Mouse (Mus musculus) lung, postnatal 10 days (tissue): ENCODE measurements around the gene Gna15.
A peak's percentile ranks its signal among the peaks of the same experiment; 100 is the strongest.

Experiments
- DNase-seq: peaks from one replicate; pipeline ENCODE4 v3.0.0; 2021

Gene Gna15

DNA sequence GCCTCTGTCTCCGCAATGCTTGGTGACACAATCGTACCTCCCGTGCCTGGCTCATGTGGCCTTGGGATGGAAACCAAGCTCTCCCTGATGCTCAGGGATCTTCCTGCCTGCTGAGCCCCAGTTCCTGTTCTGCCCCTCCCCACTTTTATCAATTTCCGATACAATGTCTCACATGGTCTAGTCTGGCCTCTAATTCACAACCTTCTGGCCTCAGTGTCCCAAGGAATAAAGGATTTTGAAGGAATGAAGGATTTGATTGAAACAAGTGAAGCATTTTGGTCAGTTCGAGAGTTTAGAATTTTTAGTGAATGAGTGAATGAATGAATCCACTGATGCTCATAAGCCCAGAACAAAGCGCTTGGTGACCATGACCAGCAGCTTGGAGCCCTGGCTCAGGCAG, 883 bp downstream of the Gna15 start:
- DNase-seq = no peak

DNA sequence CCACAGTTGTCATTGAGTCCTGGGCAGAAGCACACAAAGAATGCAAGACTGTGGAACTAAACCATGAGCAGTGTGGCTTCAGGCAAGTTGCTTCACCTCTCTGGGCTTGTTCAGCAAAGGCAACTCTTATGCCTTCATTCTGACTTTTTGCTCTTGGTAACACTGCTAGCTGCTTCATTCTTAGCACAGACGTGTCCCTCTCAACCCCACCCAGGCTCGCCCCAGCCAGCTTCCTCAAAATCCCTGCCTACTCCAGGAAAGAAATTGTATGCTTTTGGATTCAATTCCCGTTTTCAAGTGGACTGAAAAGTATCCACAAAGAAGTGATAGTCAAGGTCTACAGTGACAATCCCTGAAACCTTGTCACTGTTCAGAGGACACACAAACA, 4.1 kb downstream of the Gna15 start:
- DNase-seq = no peak

DNA sequence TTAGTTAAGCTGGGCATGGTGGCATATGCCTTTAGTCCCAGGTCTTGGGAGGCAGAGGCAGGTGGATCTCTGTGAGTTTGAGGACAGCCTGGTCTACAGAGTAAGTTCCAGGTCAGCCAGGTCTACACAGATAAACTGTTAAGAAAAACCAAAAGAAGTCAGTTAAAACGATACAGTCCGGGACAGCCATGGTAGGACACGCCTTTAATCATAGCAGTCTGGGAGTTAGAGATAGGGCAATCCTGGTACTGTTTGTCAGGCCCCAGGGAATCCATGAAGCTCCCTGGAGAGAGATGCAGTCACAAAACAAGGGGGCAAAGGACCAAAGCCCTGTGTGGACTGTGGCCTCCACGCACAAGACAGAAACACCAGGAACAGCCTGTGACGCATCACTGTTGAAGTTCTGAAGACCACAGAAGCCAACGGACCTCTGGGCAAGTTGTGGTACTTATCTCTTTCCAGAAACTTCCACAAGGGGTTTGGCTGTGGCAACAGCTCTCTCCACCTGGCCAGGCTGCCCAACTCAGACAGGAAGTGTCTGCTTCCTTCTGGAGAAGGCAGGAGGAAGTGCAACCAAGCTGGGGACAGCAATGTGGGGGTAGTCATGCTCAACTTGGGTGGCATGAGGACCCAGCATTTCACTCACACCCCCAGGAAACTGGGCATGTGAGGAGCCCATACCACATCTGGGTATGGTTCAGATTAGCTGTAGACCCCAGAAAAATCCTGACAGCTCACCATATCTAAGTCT, 4.6 kb downstream of the Gna15 start:
- peak; percentile 34 for DNase-seq

DNA sequence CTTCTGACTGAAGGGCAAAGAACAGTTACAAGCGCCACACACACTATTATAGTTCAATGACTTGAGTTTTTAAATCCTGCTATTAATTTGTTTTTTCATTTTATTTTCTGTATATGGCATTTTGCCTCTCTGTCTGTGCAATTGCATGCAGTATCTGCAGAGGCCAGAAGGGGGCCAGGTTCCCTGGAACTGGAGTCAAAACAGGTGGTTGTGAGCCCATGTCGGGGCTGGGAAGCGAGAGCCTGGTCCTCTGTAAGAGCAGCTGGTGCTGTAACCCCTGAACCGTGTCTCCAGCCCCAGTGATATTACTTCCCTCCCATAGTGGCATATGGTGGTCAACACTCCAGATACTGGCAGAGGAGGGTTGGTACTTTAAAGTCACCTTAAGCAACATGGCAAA, 5.5 kb downstream of the Gna15 start:
- DNase-seq = peak; percentile 83

DNA sequence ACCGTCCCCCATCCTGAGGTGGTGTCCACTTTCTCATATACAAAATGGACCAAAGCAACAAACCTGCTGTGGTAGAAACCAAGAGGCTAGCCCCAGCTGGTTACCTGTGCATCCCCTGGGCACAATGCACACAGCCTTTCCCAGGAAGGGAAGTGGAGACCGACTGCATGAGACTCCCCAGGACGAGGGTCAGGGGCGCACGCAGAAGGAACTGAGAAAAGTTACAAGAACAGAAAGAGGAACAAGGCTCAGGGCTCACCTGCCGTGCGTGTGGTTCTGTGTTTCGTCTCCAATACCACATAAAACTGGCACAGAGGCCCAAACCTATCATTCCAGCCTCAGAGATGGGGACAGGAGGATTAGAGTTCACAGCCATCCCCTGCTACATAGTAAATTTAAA, 6.8 kb downstream of the Gna15 start:
- DNase-seq = no peak

DNA sequence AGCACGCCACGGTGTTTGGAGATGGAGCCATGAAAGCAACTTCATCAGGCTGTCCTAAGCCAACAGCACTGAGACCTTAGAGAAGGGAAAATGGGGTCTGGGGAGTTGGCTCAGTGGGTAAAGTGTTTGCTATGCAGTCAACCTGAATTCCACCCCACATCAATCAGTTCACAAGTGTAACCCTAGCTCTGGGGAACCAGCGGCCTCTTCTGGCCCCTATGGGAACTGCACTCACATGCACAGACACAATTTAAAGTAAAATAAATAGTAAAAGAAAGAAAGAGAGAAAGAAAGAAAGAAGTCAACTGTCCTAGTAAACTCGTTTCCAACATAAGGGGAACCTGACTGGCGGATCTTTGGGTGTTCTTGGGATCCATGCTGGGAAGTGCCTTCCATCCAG, 10.2 kb downstream of the Gna15 start:
- DNase-seq = no peak

DNA sequence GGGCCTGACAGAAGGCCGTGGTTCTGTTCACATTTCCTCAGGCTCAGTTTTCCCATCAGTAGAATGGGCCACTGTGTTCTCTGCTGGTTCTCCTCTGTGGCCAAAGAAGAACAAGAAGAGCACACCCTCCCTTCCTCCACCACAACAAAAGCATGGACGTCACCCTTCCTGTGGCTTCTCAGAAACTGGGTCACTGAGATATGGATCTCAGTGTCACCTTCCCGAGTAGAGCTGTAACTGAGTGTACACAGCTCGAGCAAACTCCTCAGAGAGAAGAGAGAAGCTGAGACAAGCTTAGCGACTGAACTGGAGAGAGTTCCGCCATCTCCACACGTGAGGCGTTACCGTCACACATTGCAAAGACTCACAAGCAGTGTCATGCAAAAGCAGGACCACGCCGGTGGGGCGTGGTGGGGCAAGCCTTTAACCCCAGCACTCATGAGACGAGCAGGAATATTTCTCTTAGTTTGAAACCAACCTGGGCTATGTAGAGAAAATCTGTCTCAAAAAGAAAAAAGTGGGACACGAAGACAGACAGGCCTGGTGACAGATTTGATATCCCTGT, 13.7 kb downstream of the Gna15 start:
- DNase-seq = no peak

DNA sequence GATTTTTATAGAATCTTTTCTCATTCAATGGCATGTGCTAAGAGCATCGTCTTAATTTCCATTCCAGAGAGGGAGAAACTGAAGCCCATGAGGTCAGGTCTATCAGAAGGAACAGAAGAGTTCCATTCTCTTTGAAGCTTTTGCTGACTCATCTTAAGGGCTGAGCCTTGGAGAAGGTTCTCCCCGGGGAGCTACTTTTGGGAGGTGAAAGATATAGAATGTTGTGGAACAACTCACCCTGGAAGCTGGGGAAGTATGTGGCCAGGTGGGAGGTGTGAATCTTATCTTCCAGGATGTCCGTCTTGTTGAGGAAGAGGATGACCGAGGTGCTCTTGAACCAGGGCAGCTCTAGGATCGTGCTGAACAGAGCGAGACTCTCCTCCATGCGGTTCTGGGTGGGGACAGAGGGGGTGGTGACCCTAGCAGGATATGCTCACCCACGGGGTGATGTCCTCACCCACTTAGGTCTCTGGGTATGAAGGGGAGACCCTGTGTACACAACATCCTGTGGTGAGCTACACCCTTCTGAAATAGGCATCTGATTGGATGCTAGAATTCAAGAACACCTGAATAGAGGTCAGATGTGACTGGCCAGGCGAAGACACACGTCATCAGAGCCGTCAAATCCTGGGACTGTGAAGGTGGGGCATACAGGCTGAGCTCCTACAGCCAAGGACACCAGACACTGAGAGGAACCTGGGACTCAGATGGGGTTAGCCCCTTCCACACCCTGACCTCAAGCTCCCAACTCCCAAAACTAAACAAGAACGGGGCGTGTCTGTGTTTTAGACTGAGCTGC, 16.1 kb downstream of the Gna15 start:
- DNase-seq = no peak

DNA sequence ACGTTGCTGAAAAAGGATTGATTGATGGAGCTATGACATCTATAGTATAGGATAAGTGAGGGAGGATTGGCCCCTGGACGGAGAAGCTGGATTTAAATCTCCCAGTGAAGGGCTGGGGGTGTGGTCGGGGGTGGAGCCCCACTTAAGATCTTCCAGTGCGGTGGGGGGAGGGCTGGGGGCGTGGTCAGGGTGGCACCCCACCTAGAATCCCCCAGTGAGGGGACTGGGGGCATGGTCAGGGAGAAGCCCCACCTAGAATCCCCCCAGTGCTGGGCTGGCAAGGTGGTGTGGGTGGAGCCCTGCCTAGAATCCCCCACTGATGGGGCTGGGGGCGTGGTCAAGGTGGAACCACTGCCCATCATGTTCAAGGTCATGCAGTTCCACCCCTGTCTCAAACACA, 16.9 kb downstream of the Gna15 start:
- DNase-seq = no peak

DNA sequence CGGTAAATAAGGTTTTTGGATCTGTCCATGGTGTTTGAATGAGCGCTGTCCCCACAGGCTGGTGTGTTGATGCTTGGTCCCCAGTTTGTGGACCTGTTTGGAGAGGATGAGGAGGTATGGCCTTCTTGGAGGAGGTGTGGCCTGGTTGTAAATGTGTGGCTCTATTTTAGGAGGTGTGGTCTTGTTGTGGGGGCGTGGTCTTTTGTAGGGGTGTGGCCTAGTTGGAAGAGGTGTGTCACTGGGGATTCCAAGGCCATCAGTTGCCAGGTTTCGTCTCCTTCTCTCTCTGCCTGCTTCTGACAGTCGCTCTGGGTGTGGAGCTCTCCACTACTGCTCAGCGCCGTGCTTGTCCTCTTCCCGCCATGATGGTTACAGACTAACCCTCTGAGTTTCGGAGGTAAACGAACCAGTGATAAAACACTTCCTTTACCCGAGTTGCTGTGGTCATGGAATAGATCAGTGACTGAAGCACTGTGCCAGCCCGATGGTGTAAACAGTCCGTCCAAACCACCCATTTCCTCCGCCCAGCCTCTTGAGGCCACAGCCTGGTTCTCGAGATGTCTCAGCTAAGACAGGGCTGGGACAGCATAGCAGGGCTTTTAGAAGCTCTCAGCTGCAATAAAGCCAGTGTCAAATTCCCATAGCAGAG, 18.9 kb downstream of the Gna15 start:
- DNase-seq = no peak

DNA sequence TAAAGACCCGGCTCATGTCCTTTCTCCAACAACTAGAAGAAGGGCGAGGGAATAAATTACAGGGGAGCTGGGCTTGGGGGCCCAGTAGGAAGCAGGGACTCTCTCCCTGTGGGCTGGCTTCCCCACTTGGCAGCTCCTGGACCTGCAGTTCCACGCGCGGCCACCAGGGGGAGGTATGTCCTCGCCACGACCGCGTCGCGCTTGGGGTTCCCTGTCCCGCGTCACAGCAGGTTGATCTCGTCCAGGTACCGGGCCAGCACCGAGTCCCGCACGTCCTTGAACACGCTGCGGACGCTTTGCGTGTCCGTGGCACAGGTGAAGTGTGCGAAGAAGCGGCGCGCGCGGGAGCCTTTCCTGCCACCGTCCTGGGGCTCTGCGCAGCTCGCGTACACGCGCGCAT, 21.4 kb downstream of the Gna15 start:
- DNase-seq = peak; percentile 91

DNA sequence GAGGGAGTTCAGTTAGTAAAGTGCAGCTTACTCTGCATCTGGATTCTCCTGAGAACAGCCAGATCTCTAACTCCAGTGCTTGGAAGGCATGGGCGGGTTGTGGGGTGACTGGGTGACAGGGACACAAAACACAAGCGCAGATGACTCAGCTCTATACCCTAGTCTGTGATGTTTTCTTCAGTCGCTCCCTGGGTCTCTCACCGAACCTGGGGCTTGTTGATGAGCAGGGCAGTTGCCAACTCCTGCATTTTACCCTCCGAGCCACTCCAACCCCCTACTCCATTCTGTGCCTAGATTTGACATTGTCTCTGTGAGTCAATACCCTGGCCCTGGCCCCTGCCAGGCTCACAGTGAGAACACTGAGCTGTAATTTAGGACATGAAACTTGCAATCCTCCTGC, 22.2 kb downstream of the Gna15 start:
- DNase-seq = no peak

DNA sequence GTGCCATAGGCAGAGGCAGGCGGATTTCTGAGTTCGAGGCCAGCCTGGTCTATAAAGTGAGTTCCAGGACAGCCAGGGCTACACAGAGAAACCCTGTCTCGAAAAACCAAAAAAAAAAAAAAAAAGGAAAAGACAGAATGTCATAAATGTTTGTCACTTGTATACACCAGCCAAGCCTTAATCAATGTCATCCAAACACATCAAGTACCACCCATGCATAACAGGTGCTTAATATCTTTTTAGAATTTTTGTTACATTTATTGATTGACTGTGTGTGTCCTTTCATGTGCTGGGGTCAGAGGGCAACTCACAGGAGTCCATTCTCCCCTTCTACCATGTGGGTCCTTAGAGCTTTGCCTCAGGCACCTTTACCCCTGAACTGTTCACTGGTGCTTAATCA, 24.0 kb downstream of the Gna15 start, which contains the start of gene S1pr4:
S1pr4 (minus strand) TSS at position 101 of the 400 bp plus-strand sequence.
- DNase-seq = no peak

DNA sequence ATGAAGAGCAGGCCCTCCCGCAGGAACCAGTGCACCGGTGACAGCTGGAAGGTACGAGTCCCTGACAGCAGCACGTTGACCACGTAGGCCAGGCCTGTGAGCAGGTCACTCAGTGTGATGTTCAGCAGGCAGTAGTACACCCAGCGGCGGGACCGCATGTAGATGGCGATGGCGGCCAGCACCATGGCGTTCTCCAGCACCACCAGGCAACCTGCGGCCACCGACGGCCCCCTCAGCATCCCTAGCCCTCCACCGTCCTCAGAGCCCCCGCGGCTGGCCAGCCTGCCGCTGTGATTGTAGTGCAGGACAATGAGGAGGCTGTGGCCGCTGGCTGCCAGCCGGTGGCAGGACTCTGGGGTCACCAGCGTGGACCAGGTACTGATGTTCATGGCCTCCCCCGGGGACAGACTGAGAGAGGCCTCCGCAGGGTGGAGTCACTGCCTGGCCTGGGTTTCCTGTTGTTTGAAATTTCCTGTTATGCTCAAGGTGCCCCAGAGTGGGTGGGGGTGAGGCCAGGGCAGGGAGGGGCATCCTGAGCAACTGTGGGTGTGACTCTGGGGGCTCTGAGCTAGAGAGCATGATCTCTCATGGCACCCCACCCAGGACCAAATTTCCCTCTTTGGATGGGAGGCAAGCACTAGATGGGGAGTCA, 24.6 kb downstream of the Gna15 start:
- DNase-seq = peak; percentile 80

DNA sequence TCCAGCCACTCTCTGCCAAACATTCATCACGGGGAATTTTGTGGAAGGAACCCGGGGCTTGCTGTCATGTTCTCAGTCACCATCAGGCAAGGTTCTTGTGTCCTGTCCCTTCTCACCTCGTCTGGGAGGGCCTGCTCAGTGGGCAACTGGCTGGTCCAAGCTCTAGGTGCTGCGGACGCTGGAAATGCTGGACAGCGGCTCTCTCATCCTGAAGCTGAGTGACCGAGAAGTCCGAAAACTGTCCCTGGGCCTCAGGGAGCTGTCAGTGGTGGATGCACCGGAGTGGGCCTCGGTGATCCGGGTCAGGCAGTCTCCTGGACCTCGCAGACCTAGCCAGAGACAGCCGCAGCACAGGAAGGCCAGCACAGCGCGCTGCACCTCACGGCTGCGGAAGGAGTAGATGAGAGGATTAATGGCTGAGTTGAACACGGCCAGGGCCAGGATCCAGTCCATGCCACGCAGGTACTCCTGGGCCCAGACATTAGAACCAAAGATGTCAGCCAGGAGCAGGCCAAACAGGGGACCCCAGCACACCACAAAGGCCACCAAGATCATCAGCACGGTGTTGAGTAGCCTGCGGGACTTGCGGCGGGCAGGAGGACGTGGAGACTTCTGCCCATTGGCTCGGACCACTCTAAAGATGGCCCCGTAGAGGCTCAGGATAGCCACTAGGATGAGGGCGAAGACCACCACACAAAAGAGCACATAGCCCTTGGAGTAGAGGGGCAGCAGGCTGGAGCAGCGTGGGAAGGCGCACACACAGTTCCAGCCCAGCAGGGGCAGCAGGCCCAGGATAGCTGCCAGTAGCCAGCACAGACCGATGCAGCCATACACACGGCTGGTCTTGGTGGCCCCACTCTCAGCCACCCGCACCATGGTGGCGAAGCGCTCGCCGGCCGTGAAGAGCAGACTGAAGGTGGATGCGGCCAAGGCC, 25.4 kb downstream of the Gna15 start:
- DNase-seq = no peak

DNA sequence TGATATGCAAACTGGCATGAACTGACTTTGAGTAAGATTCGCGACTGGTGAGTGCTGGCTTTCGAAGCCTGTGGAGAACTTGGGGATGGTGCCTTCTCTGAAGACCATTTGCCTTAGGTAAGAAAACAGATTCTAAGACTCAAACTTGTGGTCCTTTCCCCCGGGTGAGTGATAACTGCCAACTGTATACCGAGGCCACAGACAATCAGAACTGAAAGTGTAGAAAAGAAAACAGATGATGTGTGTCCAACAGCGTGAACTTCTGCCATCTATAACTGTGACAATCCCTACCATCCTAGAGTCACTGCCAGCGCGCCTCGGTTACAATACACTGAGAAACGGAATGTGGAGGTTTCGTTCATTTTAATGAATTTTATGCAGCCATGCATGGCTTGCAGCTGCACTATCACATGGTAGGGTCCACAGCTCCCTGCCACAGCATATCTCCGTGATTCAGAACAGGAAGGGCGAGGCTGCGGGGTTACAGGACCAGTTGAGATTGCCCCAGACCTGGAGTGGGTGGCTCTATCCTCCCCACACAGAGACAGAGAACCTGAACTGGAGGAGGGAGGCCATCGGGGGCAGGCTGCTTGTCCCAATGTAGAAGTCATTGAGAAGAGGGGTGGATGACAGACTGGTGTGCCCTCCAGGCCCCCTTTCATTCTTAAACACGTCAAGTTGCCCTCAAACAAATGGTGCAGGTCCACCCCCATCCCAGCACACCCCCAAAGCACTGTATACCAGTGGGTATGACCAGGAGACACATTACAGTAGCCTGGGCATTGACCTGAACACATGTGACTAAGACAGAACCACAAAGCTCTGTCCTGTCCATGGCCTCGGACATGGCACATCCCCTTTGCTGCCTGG, 26.4 kb downstream of the Gna15 start:
- no peak for DNase-seq

DNA sequence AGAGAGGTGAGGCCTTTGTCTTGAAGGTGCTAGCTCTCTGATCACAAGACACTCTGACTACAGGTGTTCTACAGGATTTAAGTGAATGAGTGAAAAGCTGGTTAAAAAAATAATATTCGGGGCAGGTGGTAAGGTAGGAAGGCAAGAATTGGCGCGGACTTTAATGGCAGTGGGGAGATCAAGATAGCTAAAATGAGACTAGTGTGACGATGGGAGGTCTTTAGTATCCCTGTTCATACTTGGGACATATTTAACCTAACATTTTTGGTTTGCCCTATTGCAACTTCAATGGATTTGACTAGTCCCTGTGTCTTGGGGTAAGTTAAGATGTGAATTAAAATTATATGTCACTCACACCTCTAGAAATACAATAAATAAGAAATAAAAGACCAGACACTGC, 27.1 kb downstream of the Gna15 start:
- no peak for DNase-seq

DNA sequence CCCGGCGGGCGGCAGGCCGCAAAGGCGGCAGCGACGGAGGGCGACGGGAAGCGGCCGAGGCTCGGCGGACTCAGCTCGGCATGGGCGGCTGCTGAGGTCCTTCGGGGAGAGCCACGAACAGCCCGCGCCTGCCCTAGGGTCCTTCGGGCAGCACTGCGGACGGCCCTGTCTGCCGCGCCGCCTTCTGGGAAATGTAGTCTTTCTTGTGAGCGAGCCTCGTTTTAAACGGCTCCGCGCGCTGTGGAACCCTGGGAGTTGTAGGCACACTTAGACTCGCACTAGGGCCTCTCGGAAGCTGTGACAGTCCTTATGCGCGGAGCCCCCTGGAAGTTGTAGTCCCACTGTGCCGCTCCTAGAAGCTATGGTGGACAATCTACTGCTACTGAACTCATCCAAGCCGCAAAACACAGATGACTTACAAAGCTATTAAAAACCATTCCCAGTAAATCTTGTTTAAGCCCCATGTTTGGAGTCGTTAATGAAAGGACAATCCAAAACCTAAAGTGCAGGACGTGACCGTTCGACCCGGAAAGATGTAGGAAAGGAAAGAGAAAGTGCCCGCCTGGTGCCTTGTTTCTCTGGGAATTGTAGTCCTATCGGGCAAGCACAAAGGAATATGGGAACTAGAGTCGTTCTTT, 27.6 kb downstream of the Gna15 start, which contains the start of gene Ncln:
Ncln (minus strand) TSS at position 129 of the 638 bp plus-strand sequence.
- DNase-seq = peak; percentile 99

DNA sequence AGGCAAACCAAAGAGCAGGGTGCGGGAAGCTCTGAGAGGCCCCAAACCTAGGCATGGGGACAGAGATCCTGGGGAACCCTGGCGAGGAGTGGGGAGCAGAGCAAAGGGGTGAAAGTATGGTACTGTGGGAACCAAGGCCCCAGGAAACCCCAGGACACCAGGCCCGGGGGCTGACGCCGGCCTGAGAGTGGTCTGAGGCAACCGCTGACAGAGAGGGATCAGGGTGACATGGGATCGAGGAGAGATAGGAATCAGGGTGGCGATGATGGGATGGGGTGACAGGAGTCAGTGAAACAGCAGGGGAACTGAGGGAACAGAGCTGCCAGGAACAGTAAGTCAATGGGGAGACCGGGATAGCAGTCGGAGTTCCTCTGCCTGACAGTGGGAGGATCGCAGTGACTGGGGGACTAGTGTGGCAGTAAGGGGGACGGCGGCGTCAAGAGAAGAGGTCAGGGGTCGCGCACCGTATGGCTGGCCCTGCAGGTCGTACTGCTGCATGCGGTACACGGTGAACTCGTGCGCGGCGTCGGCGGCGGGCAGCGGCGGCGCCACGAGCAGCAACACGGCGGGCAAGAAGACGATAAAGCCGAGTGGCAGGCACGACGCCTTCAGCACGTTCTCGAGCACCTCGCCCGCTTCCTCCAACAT, 28.3 kb downstream of the Gna15 start:
- DNase-seq = no peak

DNA sequence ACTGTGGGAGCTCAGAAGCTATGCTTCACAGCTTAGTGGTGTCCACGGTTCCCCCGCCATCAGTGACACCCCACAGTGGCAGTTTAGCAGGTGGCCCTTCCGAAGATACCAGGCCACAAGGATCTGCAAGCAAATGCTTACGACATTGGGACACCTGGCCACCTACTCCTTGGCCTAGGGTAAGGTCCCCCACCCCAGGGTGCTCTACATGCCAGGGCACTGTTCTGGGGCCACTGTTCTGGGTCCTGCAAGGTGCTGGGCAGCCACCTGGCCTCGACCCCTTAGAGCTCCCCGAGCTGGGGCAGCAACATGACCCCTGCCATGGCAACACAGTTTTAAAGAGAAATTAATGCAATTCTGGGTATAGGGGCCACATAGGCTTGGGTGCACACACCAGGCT, 28.9 kb downstream of the Gna15 start:
- no peak for DNase-seq
